Mouse (Mus musculus): ENCODE measurements at regions not wholly inside any gene's neighbourhood (a gene's known extent, or its start where the extent isn't known, plus 50 kb on each side); places are given as distances from the start of the nearest gene placed in this dataset.
"Not testable (repeated sequence)": the region's sequence is repeated elsewhere in the genome, so short reads cannot be mapped to it uniquely, and the experiment has no call there.

DNA sequence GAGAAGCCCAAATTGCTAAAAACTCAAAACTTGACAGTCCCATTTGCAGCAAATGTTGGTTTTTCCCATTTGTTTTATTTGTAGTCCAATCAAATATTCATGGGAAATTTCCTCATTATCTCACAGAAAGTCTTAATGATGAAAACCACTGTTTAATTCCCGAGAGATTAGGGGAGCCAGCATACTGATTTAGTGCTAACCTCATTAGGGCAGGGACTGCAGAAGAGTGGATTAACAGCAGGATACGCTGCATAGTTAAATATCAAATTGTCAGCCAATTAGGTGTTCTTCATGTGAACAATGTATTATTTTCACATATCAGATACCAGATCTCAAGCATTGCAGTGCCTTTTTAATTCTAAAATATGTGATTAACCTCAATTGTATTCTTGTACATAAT lies 264.0 kb upstream of the 4933412E24Rik start:
- H3K27ac ChIP-seq (ENCODE audit: low read depth, low read length), result no peak overlapping the region
- no peaks in the 10 kb centered on the region for H3K27me3 ChIP-seq (ENCODE audit: control insufficient read depth, insufficient read depth, low read length)
- H3K4me1 ChIP-seq (ENCODE audit: control insufficient read depth, insufficient read depth, low read length), result no peaks in the 10 kb centered on the region
- H3K9ac ChIP-seq (ENCODE audit: low read length), result no peak overlapping the region
- DNase-seq (ENCODE audit: low spot score), result no peak
- H3K4me2 ChIP-seq (ENCODE audit: low read depth), result no peak overlapping the region
- WGBS, result 85% methylated on average over 2 of the region's 2 CpGs
- no peak for ATAC-seq (ENCODE audit: insufficient read depth, low FRiP score, low TSS enrichment)
- no peak overlapping the region for H3K4me3 ChIP-seq (ENCODE audit: low read depth, low read length)
- no peaks in the 10 kb centered on the region for H3K36me3 ChIP-seq (ENCODE audit: control insufficient read depth, insufficient read depth, low read length)
- H3K9me3 ChIP-seq (ENCODE audit: control insufficient read depth, low read length), result no peaks in the 10 kb centered on the region

DNA sequence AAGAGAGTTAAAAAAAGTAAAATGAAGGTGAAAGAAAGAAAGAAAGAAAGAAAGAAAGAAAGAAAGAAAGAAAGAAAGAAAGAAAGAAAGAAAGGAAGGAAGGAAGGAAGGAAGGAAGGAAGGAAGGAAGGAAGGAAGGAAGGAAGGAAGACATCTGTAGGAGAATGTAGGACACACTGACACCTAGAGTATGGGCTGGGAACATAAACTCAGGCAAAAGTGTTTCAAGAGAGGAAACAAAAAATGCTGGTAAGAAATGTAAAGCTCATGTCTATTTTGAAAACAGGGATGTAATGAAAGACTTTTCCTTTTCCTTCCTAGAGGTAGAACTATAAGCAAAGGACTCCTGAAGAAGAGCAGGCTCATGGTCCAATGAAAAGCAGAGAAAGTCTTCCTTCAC lies 237.2 kb upstream of the 4933412E24Rik start:
- H3K4me2 ChIP-seq (ENCODE audit: low read depth); H3K4me3 ChIP-seq (ENCODE audit: low read depth, low read length); H3K36me3 ChIP-seq (ENCODE audit: control insufficient read depth, insufficient read depth, low read length); H3K9ac ChIP-seq (ENCODE audit: low read length); H3K27ac ChIP-seq (ENCODE audit: low read depth, low read length); DNase-seq (ENCODE audit: low spot score); H3K27me3 ChIP-seq (ENCODE audit: control insufficient read depth, insufficient read depth, low read length); H3K9me3 ChIP-seq (ENCODE audit: control insufficient read depth, low read length); H3K4me1 ChIP-seq (ENCODE audit: control insufficient read depth, insufficient read depth, low read length); ATAC-seq (ENCODE audit: insufficient read depth, low FRiP score, low TSS enrichment): not testable (repeated sequence)

DNA sequence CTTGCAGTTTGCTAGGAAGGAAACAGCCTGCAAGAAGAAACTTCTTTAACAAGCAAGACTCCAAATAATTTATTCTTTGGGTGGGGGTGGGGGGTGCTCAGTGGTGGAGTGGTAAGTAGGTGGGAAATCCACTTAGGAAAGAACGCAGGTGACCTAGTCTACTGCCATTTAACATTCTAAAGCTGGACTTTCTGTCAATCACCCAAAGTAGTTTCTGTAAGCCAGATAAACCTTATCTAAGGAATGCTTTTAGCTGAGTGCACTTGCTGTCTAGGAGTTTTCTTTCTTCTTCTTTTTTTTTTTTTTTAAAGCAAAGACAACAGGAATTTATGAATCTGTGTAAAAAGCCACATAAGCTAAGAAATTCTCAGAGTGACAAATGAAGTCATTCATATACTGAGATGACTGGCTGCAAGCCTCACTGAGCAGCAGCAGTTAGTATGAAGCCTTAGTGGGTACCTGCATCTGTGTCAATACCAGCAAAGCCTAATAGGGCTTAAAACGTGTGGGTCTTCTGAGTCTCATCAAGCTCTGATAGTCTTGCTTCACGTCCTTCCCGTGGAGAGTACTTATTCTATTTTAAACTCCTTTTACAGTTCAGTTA lies 210.0 kb upstream of the 4933412E24Rik start:
- no peak overlapping the region for H3K4me3 ChIP-seq (ENCODE audit: low read depth, low read length)
- H3K9me3 ChIP-seq (ENCODE audit: control insufficient read depth, low read length), result no peaks in the 10 kb centered on the region
- WGBS, result 76% methylated on average over 4 of the region's 4 CpGs
- H3K9ac ChIP-seq (ENCODE audit: low read length), result no peak overlapping the region
- H3K4me1 ChIP-seq (ENCODE audit: control insufficient read depth, insufficient read depth, low read length), result no peaks in the 10 kb centered on the region
- no peaks in the 10 kb centered on the region for H3K27me3 ChIP-seq (ENCODE audit: control insufficient read depth, insufficient read depth, low read length)
- H3K36me3 ChIP-seq (ENCODE audit: control insufficient read depth, insufficient read depth, low read length), result no peaks in the 10 kb centered on the region
- H3K27ac ChIP-seq (ENCODE audit: low read depth, low read length), result no peak overlapping the region
- ATAC-seq (ENCODE audit: insufficient read depth, low FRiP score, low TSS enrichment) (no peak), DNase-seq (ENCODE audit: low spot score) (no peak)
- no peak overlapping the region for H3K4me2 ChIP-seq (ENCODE audit: low read depth)

DNA sequence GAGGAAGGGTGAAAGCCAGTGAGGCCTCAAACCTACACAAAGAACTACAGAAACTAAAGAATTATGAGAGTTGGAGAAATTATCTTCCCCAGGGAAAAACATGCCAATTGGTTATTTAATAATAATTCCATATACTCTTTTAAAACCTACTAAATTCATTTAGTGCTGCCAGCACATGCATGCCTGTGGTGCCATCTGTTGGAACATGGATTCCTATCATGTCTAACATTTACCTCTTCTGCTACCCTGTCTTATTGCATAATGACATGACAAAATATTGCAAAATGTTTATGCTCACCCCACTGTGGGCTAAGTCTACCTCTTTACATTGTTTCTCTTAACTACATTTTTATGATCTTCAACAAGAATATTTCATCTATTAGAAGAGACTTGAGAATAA lies 178.7 kb upstream of the 4933412E24Rik start:
- H3K9me3 ChIP-seq (ENCODE audit: control insufficient read depth, low read length), result no peaks in the 10 kb centered on the region
- no peaks in the 10 kb centered on the region for H3K36me3 ChIP-seq (ENCODE audit: control insufficient read depth, insufficient read depth, low read length)
- ATAC-seq (ENCODE audit: insufficient read depth, low FRiP score, low TSS enrichment) (no peak), DNase-seq (ENCODE audit: low spot score) (no peak)
- H3K27me3 ChIP-seq (ENCODE audit: control insufficient read depth, insufficient read depth, low read length), result no peaks in the 10 kb centered on the region
- no peak overlapping the region for H3K27ac ChIP-seq (ENCODE audit: low read depth, low read length)
- H3K4me2 ChIP-seq (ENCODE audit: low read depth), result no peak overlapping the region
- H3K9ac ChIP-seq (ENCODE audit: low read length), result no peak overlapping the region
- no peaks in the 10 kb centered on the region for H3K4me1 ChIP-seq (ENCODE audit: control insufficient read depth, insufficient read depth, low read length)
- H3K4me3 ChIP-seq (ENCODE audit: low read depth, low read length), result no peak overlapping the region

DNA sequence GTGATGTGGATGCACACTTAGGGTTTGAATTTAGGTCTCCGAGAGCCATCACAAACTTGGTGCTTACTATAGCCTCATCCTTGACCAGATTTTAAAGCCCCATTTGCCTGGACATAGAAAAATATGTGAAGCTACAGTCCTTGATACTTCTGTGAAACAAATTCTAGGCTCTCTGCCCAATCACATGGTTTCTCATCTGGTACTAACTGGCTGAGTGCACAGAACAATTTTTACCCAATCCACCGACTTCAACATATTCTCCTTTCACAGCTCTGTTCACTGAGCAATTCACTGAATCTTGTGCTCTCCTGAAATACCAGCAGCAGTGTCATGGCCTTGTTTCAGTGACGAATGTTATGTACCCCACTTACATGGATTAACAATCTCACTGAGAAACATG lies 176.7 kb upstream of the 4933412E24Rik start:
- ATAC-seq (ENCODE audit: insufficient read depth, low FRiP score, low TSS enrichment) (no peak), DNase-seq (ENCODE audit: low spot score) (no peak)
- H3K27ac ChIP-seq (ENCODE audit: low read depth, low read length), result no peak overlapping the region
- 93% methylated on average over 3 of the region's 3 CpGs for WGBS
- H3K36me3 ChIP-seq (ENCODE audit: control insufficient read depth, insufficient read depth, low read length), result no peaks in the 10 kb centered on the region
- no peak overlapping the region for H3K4me2 ChIP-seq (ENCODE audit: low read depth)
- H3K4me1 ChIP-seq (ENCODE audit: control insufficient read depth, insufficient read depth, low read length), result no peaks in the 10 kb centered on the region
- no peaks in the 10 kb centered on the region for H3K27me3 ChIP-seq (ENCODE audit: control insufficient read depth, insufficient read depth, low read length)
- H3K9ac ChIP-seq (ENCODE audit: low read length), result no peak overlapping the region
- no peaks in the 10 kb centered on the region for H3K9me3 ChIP-seq (ENCODE audit: control insufficient read depth, low read length)
- no peak overlapping the region for H3K4me3 ChIP-seq (ENCODE audit: low read depth, low read length)

DNA sequence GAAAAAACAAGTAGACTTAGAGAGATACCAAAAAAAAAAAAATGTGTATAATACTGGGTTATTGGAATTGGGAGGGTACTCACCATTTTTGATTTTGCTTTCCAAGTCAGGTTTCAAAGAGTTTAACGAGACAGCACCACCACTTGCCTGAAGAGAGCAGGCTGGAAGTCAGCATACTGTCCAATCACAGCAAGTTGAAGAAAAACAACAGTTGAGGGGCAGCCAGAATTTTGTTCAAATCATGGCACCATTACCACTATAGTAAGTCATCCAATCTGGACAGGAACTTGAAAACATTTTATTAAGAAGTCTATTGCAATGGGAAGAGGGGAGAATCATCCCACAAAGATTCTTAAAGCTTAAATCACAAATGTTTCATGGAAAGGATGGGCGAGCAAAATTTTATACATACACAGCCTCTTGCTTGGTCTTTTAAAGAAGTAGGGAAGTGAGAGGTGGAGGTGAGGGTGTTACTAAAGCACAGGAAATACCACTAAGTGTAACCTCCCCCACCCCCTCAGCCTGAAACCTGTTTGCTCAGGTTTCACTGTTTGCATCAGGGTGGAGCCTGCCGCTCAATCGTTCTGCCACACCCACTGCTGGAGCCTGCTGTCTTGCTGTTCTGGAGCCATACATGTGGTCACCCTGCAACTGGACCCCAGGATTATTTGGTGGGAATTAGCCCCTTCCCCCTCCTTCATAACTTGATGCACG lies 170.7 kb upstream of the 4933412E24Rik start:
- Histone ChIP-seq H3K27me3 (ENCODE audit: control insufficient read depth, insufficient read depth, low read length) (no peaks in the 10 kb centered on the region), H3K9ac (ENCODE audit: low read length) (no peak overlapping the region), H3K9me3 (ENCODE audit: control insufficient read depth, low read length) (no peaks in the 10 kb centered on the region), H3K27ac (ENCODE audit: low read depth, low read length) (no peak overlapping the region), H3K4me2 (ENCODE audit: low read depth) (no peak overlapping the region), H3K36me3 (ENCODE audit: control insufficient read depth, insufficient read depth, low read length) (no peaks in the 10 kb centered on the region), H3K4me3 (ENCODE audit: low read depth, low read length) (no peak overlapping the region), H3K4me1 (ENCODE audit: control insufficient read depth, insufficient read depth, low read length) (no peaks in the 10 kb centered on the region)
- WGBS, result 59% methylated on average over 5 of the region's 5 CpGs
- DNase-seq (ENCODE audit: low spot score), result no peak
- no peak for ATAC-seq (ENCODE audit: insufficient read depth, low FRiP score, low TSS enrichment)

DNA sequence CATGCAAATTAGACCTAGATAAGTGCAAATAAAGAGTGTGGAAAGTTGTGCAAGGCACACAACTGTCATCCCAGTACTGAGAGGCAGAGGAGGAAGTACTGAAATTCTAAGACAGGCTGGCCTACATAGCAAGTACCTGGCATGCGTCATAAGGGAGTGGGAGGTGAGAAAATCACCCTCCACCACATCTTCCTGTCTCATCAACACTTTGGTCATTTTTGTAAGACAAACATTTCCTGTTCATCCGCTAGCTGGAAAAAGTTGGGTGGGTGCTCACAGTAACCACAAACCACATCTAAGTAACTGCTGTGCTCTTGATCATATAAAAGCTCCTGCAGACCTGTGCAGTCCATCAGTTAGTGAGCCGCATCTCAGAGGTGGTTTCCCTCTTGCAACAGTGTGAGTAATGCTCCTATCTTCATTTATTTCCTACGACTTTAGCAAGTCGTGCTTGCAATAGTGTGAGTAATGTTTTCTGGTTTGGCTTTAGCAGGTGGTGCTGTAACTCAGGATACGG lies 125.2 kb upstream of the 4933412E24Rik start:
- DNase-seq (ENCODE audit: low spot score) (no peak), ATAC-seq (ENCODE audit: insufficient read depth, low FRiP score, low TSS enrichment) (no peak)
- Histone ChIP-seq H3K4me1 (ENCODE audit: control insufficient read depth, insufficient read depth, low read length) (no peaks in the 10 kb centered on the region), H3K9ac (ENCODE audit: low read length) (no peak overlapping the region), H3K27me3 (ENCODE audit: control insufficient read depth, insufficient read depth, low read length) (no peaks in the 10 kb centered on the region), H3K9me3 (ENCODE audit: control insufficient read depth, low read length) (no peaks in the 10 kb centered on the region), H3K27ac (ENCODE audit: low read depth, low read length) (no peak overlapping the region), H3K4me2 (ENCODE audit: low read depth) (no peak overlapping the region), H3K36me3 (ENCODE audit: control insufficient read depth, insufficient read depth, low read length) (no peaks in the 10 kb centered on the region), H3K4me3 (ENCODE audit: low read depth, low read length) (no peak overlapping the region)
- WGBS, result 86% methylated on average over 6 of the region's 6 CpGs

DNA sequence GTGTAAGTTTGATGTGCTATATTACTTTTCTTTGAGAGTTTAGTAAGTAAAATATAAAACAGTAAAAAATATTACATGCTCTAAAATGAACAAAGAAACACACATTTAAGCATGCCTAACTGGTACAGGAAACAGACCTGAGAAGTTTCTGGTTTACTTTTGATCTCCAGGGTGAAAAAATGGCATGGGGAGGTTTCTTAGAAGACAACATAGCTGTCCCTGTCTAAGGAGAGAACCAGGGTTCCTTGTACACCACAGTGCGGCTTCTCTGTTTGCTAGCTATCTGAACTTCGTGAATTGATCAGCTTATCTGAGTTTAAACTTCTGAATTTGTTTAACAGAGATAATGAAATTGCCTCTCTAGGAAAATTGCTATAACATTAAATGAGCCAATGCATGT lies 120.3 kb upstream of the 4933412E24Rik start:
- Histone ChIP-seq H3K4me3 (ENCODE audit: low read depth, low read length) (no peak overlapping the region), H3K36me3 (ENCODE audit: control insufficient read depth, insufficient read depth, low read length) (no peaks in the 10 kb centered on the region), H3K27me3 (ENCODE audit: control insufficient read depth, insufficient read depth, low read length) (no peaks in the 10 kb centered on the region), H3K4me2 (ENCODE audit: low read depth) (no peak overlapping the region), H3K27ac (ENCODE audit: low read depth, low read length) (no peak overlapping the region), H3K4me1 (ENCODE audit: control insufficient read depth, insufficient read depth, low read length) (no peaks in the 10 kb centered on the region), H3K9ac (ENCODE audit: low read length) (no peak overlapping the region), H3K9me3 (ENCODE audit: control insufficient read depth, low read length) (no peaks in the 10 kb centered on the region)
- 85% methylated on average over 2 of the region's 2 CpGs for WGBS
- DNase-seq (ENCODE audit: low spot score), result no peak
- ATAC-seq (ENCODE audit: insufficient read depth, low FRiP score, low TSS enrichment), result no peak

DNA sequence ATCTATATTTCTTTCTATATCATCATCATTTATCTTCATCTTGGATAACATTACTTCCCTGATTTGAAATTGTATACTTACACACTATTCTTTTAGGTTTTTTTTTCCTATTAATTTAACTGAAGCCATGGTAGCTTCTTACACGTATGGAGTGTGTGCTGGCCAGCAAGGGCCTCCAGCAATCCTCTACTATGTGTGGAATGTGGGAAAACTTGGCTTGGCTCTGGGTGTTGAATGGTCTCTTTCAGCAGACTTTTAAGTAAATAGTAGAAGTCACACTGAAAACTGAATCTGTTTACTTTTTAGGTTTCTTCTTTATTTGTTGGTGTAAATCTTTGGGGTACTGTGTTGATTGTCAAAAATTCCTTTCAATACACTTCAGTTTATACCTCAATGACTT lies 118.1 kb upstream of the 4933412E24Rik start:
- no peak overlapping the region for H3K9ac ChIP-seq (ENCODE audit: low read length)
- no peaks in the 10 kb centered on the region for H3K4me1 ChIP-seq (ENCODE audit: control insufficient read depth, insufficient read depth, low read length)
- DNase-seq (ENCODE audit: low spot score), result no peak
- no peaks in the 10 kb centered on the region for H3K27me3 ChIP-seq (ENCODE audit: control insufficient read depth, insufficient read depth, low read length)
- 49% methylated on average over 1 of the region's 1 CpGs for WGBS
- no peak overlapping the region for H3K4me3 ChIP-seq (ENCODE audit: low read depth, low read length)
- no peak overlapping the region for H3K4me2 ChIP-seq (ENCODE audit: low read depth)
- H3K27ac ChIP-seq (ENCODE audit: low read depth, low read length), result no peak overlapping the region
- ATAC-seq (ENCODE audit: insufficient read depth, low FRiP score, low TSS enrichment), result no peak
- no peaks in the 10 kb centered on the region for H3K36me3 ChIP-seq (ENCODE audit: control insufficient read depth, insufficient read depth, low read length)
- H3K9me3 ChIP-seq (ENCODE audit: control insufficient read depth, low read length), result no peaks in the 10 kb centered on the region

Measured in neural tube, embryonic 11.5 days (tissue).